Mouse (Mus musculus): Measurements from ENCODE around the gene Mgarp. TPM values are rescaled to one million over a fixed set of nuclear protein-coding genes. Genes with fewer than 3 reads are reported as not detected.
A peak's percentile ranks its signal among the peaks of the same experiment; 100 is the strongest.
"Not testable (repeated sequence)": the region's sequence is repeated elsewhere in the genome, so short reads cannot be mapped to it uniquely, and the experiment has no call there.

The Mgarp gene
- polyA plus RNA-seq (2012; rRNA removed) = 0.96 and 2.9 TPM in 2 replicates

GRCm38 (mm10) chr3:51396219-51397068 is at the start of gene Mgarp:
Gene Mgarp (minus strand): TSS chr3:51396738.
- DNase-seq (ENCODE audit: low read depth) = no peak

- no peak for DNase-seq (ENCODE audit: low read depth)
These were observed 38.5 kb upstream of the Mgarp start for GRCm38 (mm10) chr3:51434871-51435595.

GRCm38 (mm10) chr3:51434364-51434763 is 37.8 kb upstream of the Mgarp start:
- not testable (repeated sequence) for DNase-seq (ENCODE audit: low read depth)

- no peak for DNase-seq (ENCODE audit: low read depth)
These were observed 28.9 kb upstream of the Mgarp start for GRCm38 (mm10) chr3:51425394-51425793.

- no peak for DNase-seq (ENCODE audit: low read depth)
These were observed 25.4 kb upstream of the Mgarp start for GRCm38 (mm10) chr3:51421921-51422320.

- DNase-seq (ENCODE audit: low read depth) = no peak
These were observed 21.4 kb upstream of the Mgarp start for GRCm38 (mm10) chr3:51417966-51418365.

- no peak for DNase-seq (ENCODE audit: low read depth)
These were observed 20.9 kb upstream of the Mgarp start for GRCm38 (mm10) chr3:51417485-51417884.

GRCm38 (mm10) chr3:51417135-51417458 is 20.6 kb upstream of the Mgarp start:
- DNase-seq (ENCODE audit: low read depth) = no peak

- DNase-seq (ENCODE audit: low read depth) = no peak
These were observed 20.0 kb upstream of the Mgarp start for GRCm38 (mm10) chr3:51416364-51417134.

- DNase-seq (ENCODE audit: low read depth) = no peak
These were observed 19.5 kb upstream of the Mgarp start for GRCm38 (mm10) chr3:51416073-51416363.

GRCm38 (mm10) chr3:51415098-51416072 is 18.8 kb upstream of the Mgarp start, which contains the start of gene Naa15:
Gene Naa15 (plus strand): TSS chr3:51415148.
- DNase-seq (ENCODE audit: low read depth) = no peak

- no peak for DNase-seq (ENCODE audit: low read depth)
These were observed 16.7 kb upstream of the Mgarp start for GRCm38 (mm10) chr3:51413276-51413675.

GRCm38 (mm10) chr3:51412457-51412856 is 15.9 kb upstream of the Mgarp start:
- peak; percentile 93 for DNase-seq (ENCODE audit: low read depth)

- DNase-seq (ENCODE audit: low read depth) = no peak
These were observed 12.1 kb upstream of the Mgarp start, which contains the start of gene Ndufc1 for GRCm38 (mm10) chr3:51408561-51409183. Gene Ndufc1 (minus strand): TSS chr3:51408988.

- DNase-seq (ENCODE audit: low read depth) = no peak
These were observed 11.5 kb upstream of the Mgarp start for GRCm38 (mm10) chr3:51407870-51408560.

GRCm38 (mm10) chr3:51402628-51403027 is 6.1 kb upstream of the Mgarp start:
- DNase-seq (ENCODE audit: low read depth) = no peak

- DNase-seq (ENCODE audit: low read depth) = not testable (repeated sequence)
These were observed 5.5 kb upstream of the Mgarp start for GRCm38 (mm10) chr3:51402054-51402453.

- DNase-seq (ENCODE audit: low read depth) = no peak
These were observed 4.1 kb upstream of the Mgarp start for GRCm38 (mm10) chr3:51400682-51401081.

GRCm38 (mm10) chr3:51399531-51399930 is 3.0 kb upstream of the Mgarp start:
- DNase-seq (ENCODE audit: low read depth) = no peak

GRCm38 (mm10) chr3:51398667-51399066 is 2.1 kb upstream of the Mgarp start:
- no peak for DNase-seq (ENCODE audit: low read depth)
